Mouse (Mus musculus) thymus, postnatal 0 days (tissue): Measurements from ENCODE around the gene Gm20388. TPM values are rescaled to one million over a fixed set of nuclear protein-coding genes. Genes with fewer than 3 reads are reported as not detected.

Source experiments
- DNase-seq: peaks from one replicate; pipeline ENCODE4 v3.0.0-alpha.2; 2015; ENCODE audit warnings: low spot score
- polyA plus RNA-seq: library from polyadenylated mRNA; unstranded; fragments of >200 nt; fragmentation: Nextera tagmentation; extraction: Ambion mirVana; gene quantifications from 2 replicates; pipeline ENCODE4 v1.2.1, GENCODE M21; 2015

The Gm20388 gene
- polyA plus RNA-seq, 1 experiment from 2014 or later, result not detected

- no peak for DNase-seq
Observed at GRCm38 (mm10) chr8:121609916-121610315, 1699.3 kb downstream of the Gm20388 start.

- no peak for DNase-seq
Observed at GRCm38 (mm10) chr8:121613419-121613818, 1702.8 kb downstream of the Gm20388 start.

GRCm38 (mm10) chr8:121619401-121619995, 1708.9 kb downstream of the Gm20388 start:
- DNase-seq, result no peak

GRCm38 (mm10) chr8:121620801-121621516, 1710.3 kb downstream of the Gm20388 start:
- no peak for DNase-seq

GRCm38 (mm10) chr8:121621879-121622278, 1711.2 kb downstream of the Gm20388 start:
- no peak for DNase-seq

- no peak for DNase-seq
Observed at GRCm38 (mm10) chr8:121623043-121623442, 1712.4 kb downstream of the Gm20388 start.

GRCm38 (mm10) chr8:121628681-121629080, 1718.0 kb downstream of the Gm20388 start:
- DNase-seq, result no peak

GRCm38 (mm10) chr8:121631645-121632071, 1721.0 kb downstream of the Gm20388 start:
- DNase-seq, result no peak

GRCm38 (mm10) chr8:121632401-121632800, 1721.8 kb downstream of the Gm20388 start:
- DNase-seq, result no peak

- DNase-seq, result peak; percentile 15
Observed at GRCm38 (mm10) chr8:121635534-121635933, 1724.9 kb downstream of the Gm20388 start.

- DNase-seq, result no peak
Observed at GRCm38 (mm10) chr8:121636180-121636579, 1725.5 kb downstream of the Gm20388 start.

- DNase-seq, result no peak
Observed at GRCm38 (mm10) chr8:121642804-121643203, 1732.2 kb downstream of the Gm20388 start.

GRCm38 (mm10) chr8:121643384-121643783, 1732.7 kb downstream of the Gm20388 start:
- no peak for DNase-seq

- no peak for DNase-seq
Observed at GRCm38 (mm10) chr8:121647511-121648215, 1737.0 kb downstream of the Gm20388 start.

- DNase-seq, result no peak
Observed at GRCm38 (mm10) chr8:121648451-121648850, 1737.8 kb downstream of the Gm20388 start.

- no peak for DNase-seq
Observed at GRCm38 (mm10) chr8:121649423-121649822, 1738.8 kb downstream of the Gm20388 start.

- DNase-seq, result no peak
Observed at GRCm38 (mm10) chr8:121649904-121650303, 1739.3 kb downstream of the Gm20388 start.

- DNase-seq, result peak; percentile 53
Observed at GRCm38 (mm10) chr8:121650389-121651307, 1740.0 kb downstream of the Gm20388 start.

- no peak for DNase-seq
Observed at GRCm38 (mm10) chr8:121651308-121651873, 1740.8 kb downstream of the Gm20388 start.

- no peak for DNase-seq
Observed at GRCm38 (mm10) chr8:121651874-121652361, 1741.3 kb downstream of the Gm20388 start.
